Comparison of ENCODE assay signal across 19 mouse cellular contexts in the genomic region with DNA sequence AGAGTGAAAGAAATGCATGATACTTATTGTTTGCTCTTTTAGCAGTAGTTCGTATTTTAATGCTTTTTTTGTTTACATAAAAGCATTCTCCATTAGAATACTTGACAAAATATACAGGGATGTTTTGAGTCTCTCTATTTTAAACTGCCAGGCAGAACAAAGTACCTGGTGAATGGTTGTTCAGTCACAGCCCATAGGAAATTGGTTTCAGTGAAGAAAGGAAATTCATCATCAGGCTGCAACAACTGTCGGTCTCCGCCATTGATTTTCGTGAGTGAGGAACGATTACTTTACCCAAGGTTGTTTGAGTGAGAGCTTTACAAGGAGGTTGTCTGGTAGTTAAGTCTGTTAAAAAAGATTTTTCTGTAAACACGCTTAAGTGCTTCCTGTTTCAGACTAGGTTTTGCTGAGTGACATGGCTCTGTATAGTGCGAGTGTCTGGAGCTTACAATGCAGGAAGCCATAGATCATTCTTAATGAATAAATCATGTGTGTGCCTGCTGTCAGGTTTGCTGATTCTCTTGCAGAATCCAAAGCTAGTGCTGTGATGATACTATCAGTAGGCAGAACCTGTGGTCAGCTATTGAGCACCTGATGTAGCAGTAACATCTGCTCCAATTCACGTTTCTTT.
A peak's percentile ranks its signal among the peaks of the same experiment; 100 is the strongest.
DNase-seq lines count a peak whose midpoint lies in the region; ATAC-seq and TF ChIP-seq lines count a peak whose summit lies in the region.
"Had no signal": no experiment of that assay in that cellular context is flagged by ENCODE, and none has a peak within 500 bp of the region (broad histone marks: within the 10 kb centered on the region; RNA-seq: fewer than 3 reads in every experiment).

No protein-coding gene starts in this region.

- no peak overlapping the region for H3K9ac ChIP-seq in hindbrain, embryonic 11.5 days (ENCODE audit: low read depth, low read length)
- H3K9ac ChIP-seq in limb, embryonic 13.5 days: no peak overlapping the region
- no peak overlapping the region for H3K9ac ChIP-seq in stomach, postnatal 0 days (ENCODE audit: low read length)
- H3K9ac ChIP-seq: embryonic facial prominence, embryonic 13.5 days; kidney, embryonic 15.5 days; liver, embryonic 15.5 days had no signal

- WGBS in hindbrain, embryonic 11.5 days: 63% methylated on average over 8 of the region's 8 CpGs
- 81% methylated on average over 8 of the region's 8 CpGs for WGBS in hindbrain, embryonic 10.5 days
- 25% methylated on average over 8 of the region's 8 CpGs for WGBS in limb, embryonic 13.5 days
- 30% methylated on average over 8 of the region's 8 CpGs for WGBS in stomach, postnatal 0 days

- no peak for DNase-seq in hindbrain, embryonic 11.5 days (ENCODE audit: low spot score)
- no peak for DNase-seq in hindbrain, embryonic 10.5 days (ENCODE audit: low spot score)
- peak; percentile 9 for DNase-seq in MN1 (ENCODE audit: low spot score)
- DNase-seq in left cerebral cortex, adult 18-20 months (ENCODE audit: low spot score in 2 of 2): no peak
- DNase-seq in stomach, postnatal 0 days (ENCODE audit: low spot score): no peak
- DNase-seq: adrenal gland, adult 8-10 months; cerebellum, adult 11 months; cerebellum, postnatal 25 days; gastrocnemius, postnatal 14 days; heart, adult 2 months; lung, postnatal 10 days; right cerebral cortex, postnatal 14 days had no signal

- no peaks in the 10 kb centered on the region for H3K9me3 ChIP-seq in hindbrain, embryonic 11.5 days (ENCODE audit: control insufficient read depth, low read length)
- H3K9me3 ChIP-seq in hindbrain, embryonic 10.5 days: no peaks in the 10 kb centered on the region
- H3K9me3 ChIP-seq in limb, embryonic 13.5 days: no peaks in the 10 kb centered on the region
- no peaks in the 10 kb centered on the region for H3K9me3 ChIP-seq in stomach, postnatal 0 days (ENCODE audit: control insufficient read depth, low read length)
- H3K9me3 ChIP-seq: embryonic facial prominence, embryonic 13.5 days; kidney, embryonic 15.5 days; liver, embryonic 15.5 days; megakaryocyte, embryonic 14.5 days had no signal

- H3K4me2 ChIP-seq in hindbrain, embryonic 11.5 days (replicated peaks; ENCODE audit: low read depth, low read length): no peak overlapping the region
- H3K4me2 ChIP-seq in limb, embryonic 13.5 days (replicated peaks): 0 out of 2 replicates have a peak overlapping the region, but pooled peaks have one; percentile 19
- H3K4me2 ChIP-seq in stomach, postnatal 0 days (replicated peaks; ENCODE audit: low read depth): no peak overlapping the region
- H3K4me2 ChIP-seq: embryonic facial prominence, embryonic 13.5 days; kidney, embryonic 15.5 days; liver, embryonic 15.5 days had no signal

- H3K27ac ChIP-seq in hindbrain, embryonic 11.5 days (ENCODE audit: low read depth, low read length): no peak overlapping the region
- H3K27ac ChIP-seq in hindbrain, embryonic 10.5 days: no peak overlapping the region
- no peak overlapping the region for H3K27ac ChIP-seq in limb, embryonic 13.5 days
- no peak overlapping the region for H3K27ac ChIP-seq in stomach, postnatal 0 days (replicated peaks)
- H3K27ac ChIP-seq: embryonic facial prominence, embryonic 13.5 days; heart, adult 2 months; kidney, embryonic 15.5 days; liver, embryonic 15.5 days had no signal

- H3K36me3 ChIP-seq in hindbrain, embryonic 11.5 days (ENCODE audit: control insufficient read depth, insufficient read depth, low read length): no peaks in the 10 kb centered on the region
- no peaks in the 10 kb centered on the region for H3K36me3 ChIP-seq in hindbrain, embryonic 10.5 days
- no peaks in the 10 kb centered on the region for H3K36me3 ChIP-seq in limb, embryonic 13.5 days
- H3K36me3 ChIP-seq in stomach, postnatal 0 days (ENCODE audit: control insufficient read depth, insufficient read depth, low read length): no peaks in the 10 kb centered on the region
- H3K36me3 ChIP-seq: embryonic facial prominence, embryonic 13.5 days; kidney, embryonic 15.5 days; liver, embryonic 15.5 days had no signal

- no peak for TF ChIP-seq CTCF in stomach, postnatal 0 days (IDR thresholded peaks at IDR 0.05; ENCODE audit: low read depth)

- TF ChIP-seq EP300 in stomach, postnatal 0 days (optimal IDR thresholded peaks at IDR 0.05): no peak

- no peaks in the 10 kb centered on the region for H3K27me3 ChIP-seq in hindbrain, embryonic 11.5 days (ENCODE audit: control insufficient read depth, insufficient read depth, low read length)
- no peaks in the 10 kb centered on the region for H3K27me3 ChIP-seq in hindbrain, embryonic 10.5 days (ENCODE audit: insufficient read depth, poor library complexity, severe bottlenecking)
- no peaks in the 10 kb centered on the region for H3K27me3 ChIP-seq in limb, embryonic 13.5 days
- no peaks in the 10 kb centered on the region for H3K27me3 ChIP-seq in stomach, postnatal 0 days (ENCODE audit: control insufficient read depth, insufficient read depth, low read length)
- H3K27me3 ChIP-seq: embryonic facial prominence, embryonic 13.5 days; kidney, embryonic 15.5 days; liver, embryonic 15.5 days; megakaryocyte, embryonic 14.5 days had no signal

- H3K4me3 ChIP-seq in hindbrain, embryonic 11.5 days (ENCODE audit: low read depth, low read length): no peak overlapping the region
- H3K4me3 ChIP-seq in hindbrain, embryonic 10.5 days: no peak overlapping the region
- H3K4me3 ChIP-seq in limb, embryonic 13.5 days: no peak overlapping the region
- H3K4me3 ChIP-seq in stomach, postnatal 0 days (ENCODE audit: low read depth, low read length): no peak overlapping the region
- H3K4me3 ChIP-seq: embryonic facial prominence, embryonic 13.5 days; heart, adult 2 months; kidney, embryonic 15.5 days; liver, embryonic 15.5 days; megakaryocyte, embryonic 14.5 days had no signal

- H3K4me1 ChIP-seq in hindbrain, embryonic 11.5 days (replicated peaks; ENCODE audit: control insufficient read depth, insufficient read depth, low read length): no peaks in the 10 kb centered on the region
- H3K4me1 ChIP-seq in hindbrain, embryonic 10.5 days (replicated peaks): no peaks in the 10 kb centered on the region
- H3K4me1 ChIP-seq in limb, embryonic 13.5 days: peaks cover 4% of the 10 kb centered on the region; the same call in 1 of the 2 replicates
- H3K4me1 ChIP-seq in stomach, postnatal 0 days (replicated peaks; ENCODE audit: control insufficient read depth, insufficient read depth): no peaks in the 10 kb centered on the region
- H3K4me1 ChIP-seq: embryonic facial prominence, embryonic 13.5 days; liver, embryonic 15.5 days; megakaryocyte, embryonic 14.5 days had no signal

- ATAC-seq in hindbrain, embryonic 11.5 days (ENCODE audit: low FRiP score): peak; percentile 49
- peak; percentile 53 to 56; a peak in 3 of 4 replicates for ATAC-seq in hematopoietic stem cell, adult 5-6 weeks (replicated peaks in 1 of 2; ENCODE audit: insufficient read depth in 1 of 2, low FRiP score in 2 of 2, low TSS enrichment in 1 of 2, low read depth in 1 of 2, poor library complexity in 2 of 2, severe bottlenecking in 2 of 2)
- ATAC-seq in limb, embryonic 13.5 days (ENCODE audit: low FRiP score, low read depth): no peak
- ATAC-seq in activated CD4-positive, CD25-positive, alpha-beta regulatory T cell, adult 4 months: no peak
- no peak for ATAC-seq in stomach, postnatal 0 days (ENCODE audit: low FRiP score, low TSS enrichment)

Comparison
In these comparisons a context has a peak if more than half of its experiments do, and no peak if none do; other contexts are left out.
1. ATAC-seq: peak in hindbrain, embryonic 11.5 days (single experiment) and hematopoietic stem cell, adult 5-6 weeks (2 of 2); none in limb, embryonic 13.5 days (single experiment), activated CD4-positive, CD25-positive, alpha-beta regulatory T cell, adult 4 months (single experiment) and stomach, postnatal 0 days (single experiment).